In genomic region chr5:120590356-120591010, GRCm38 (mm10) we compare ENCODE assay signal across 11 mouse cellular contexts. TPM values are rescaled to one million over a fixed set of nuclear protein-coding genes. Genes with fewer than 3 reads are reported as not detected.
DNase-seq lines count a peak whose midpoint lies in the region; ATAC-seq lines count a peak whose summit lies in the region.
"Had no signal": no experiment of that assay in that cellular context is flagged by ENCODE, and none has a peak within 500 bp of the region (broad histone marks: within the 10 kb centered on the region; RNA-seq: fewer than 3 reads in every experiment).

No protein-coding gene starts in this region.

- WGBS in hindbrain, embryonic 10.5 days, result 75% methylated on average over 16 of the region's 16 CpGs
- WGBS in hindbrain, embryonic 13.5 days, result 78% methylated on average over 16 of the region's 16 CpGs
- 72% methylated on average over 16 of the region's 16 CpGs for WGBS in midbrain, embryonic 13.5 days

- H3K9me3 ChIP-seq in hindbrain, embryonic 10.5 days, result no peaks in the 10 kb centered on the region
- no peaks in the 10 kb centered on the region for H3K9me3 ChIP-seq in hindbrain, embryonic 13.5 days
- H3K9me3 ChIP-seq in midbrain, embryonic 13.5 days, result no peaks in the 10 kb centered on the region
- H3K9me3 ChIP-seq: embryonic facial prominence, embryonic 12.5 days had no signal

- no peak overlapping the region for H3K4me3 ChIP-seq in hindbrain, embryonic 10.5 days
- H3K4me3 ChIP-seq in hindbrain, embryonic 13.5 days, result no peak overlapping the region
- H3K4me3 ChIP-seq in midbrain, embryonic 13.5 days (replicated peaks), result no peak overlapping the region
- H3K4me3 ChIP-seq: embryonic facial prominence, embryonic 12.5 days had no signal

- no peak for ATAC-seq in hindbrain, embryonic 13.5 days (ENCODE audit: low FRiP score)
- ATAC-seq in midbrain, embryonic 13.5 days, result no peak

- no peaks in the 10 kb centered on the region; the same call in 1 of the 2 replicates for H3K27me3 ChIP-seq in hindbrain, embryonic 10.5 days (ENCODE audit: insufficient read depth, poor library complexity, severe bottlenecking)
- H3K27me3 ChIP-seq in hindbrain, embryonic 13.5 days, result no peaks in the 10 kb centered on the region
- peaks cover 17% of the 10 kb centered on the region for H3K27me3 ChIP-seq in midbrain, embryonic 13.5 days
- H3K27me3 ChIP-seq: embryonic facial prominence, embryonic 12.5 days had no signal

- H3K4me2 ChIP-seq in hindbrain, embryonic 13.5 days, result no peak overlapping the region
- no peak overlapping the region for H3K4me2 ChIP-seq in midbrain, embryonic 13.5 days (replicated peaks)
- H3K4me2 ChIP-seq: embryonic facial prominence, embryonic 12.5 days had no signal

- DNase-seq in hindbrain, embryonic 10.5 days (ENCODE audit: low spot score), result peak; percentile 20
- DNase-seq in right cerebral cortex, postnatal 14 days, result peak; percentile 49
- no peak for DNase-seq in right cerebral cortex, adult 2 months (ENCODE audit: low spot score in 2 of 2)
- DNase-seq in T-cell, adult 2 months (ENCODE audit: low spot score), result peak; percentile 61
- DNase-seq in natural killer cell, adult 2 months (ENCODE audit: low spot score in 2 of 2), result peak; percentile 51 to 60
- DNase-seq in cerebellum, postnatal 36 days, result no peak
- DNase-seq: right cerebral cortex, postnatal 4 days had no signal

- H3K9ac ChIP-seq in hindbrain, embryonic 13.5 days, result no peak overlapping the region
- H3K9ac ChIP-seq in midbrain, embryonic 13.5 days (replicated peaks), result no peak overlapping the region
- H3K9ac ChIP-seq: embryonic facial prominence, embryonic 12.5 days had no signal

- H3K4me1 ChIP-seq in hindbrain, embryonic 10.5 days (replicated peaks), result peaks cover 36% of the 10 kb centered on the region
- H3K4me1 ChIP-seq in hindbrain, embryonic 13.5 days (replicated peaks), result peaks cover 29% of the 10 kb centered on the region
- H3K4me1 ChIP-seq in midbrain, embryonic 13.5 days (replicated peaks), result peaks cover 28% of the 10 kb centered on the region

- H3K27ac ChIP-seq in hindbrain, embryonic 10.5 days, result no peak overlapping the region
- H3K27ac ChIP-seq in hindbrain, embryonic 13.5 days, result no peak overlapping the region
- no peak overlapping the region for H3K27ac ChIP-seq in midbrain, embryonic 13.5 days
- H3K27ac ChIP-seq: embryonic facial prominence, embryonic 12.5 days had no signal

- H3K36me3 ChIP-seq in hindbrain, embryonic 10.5 days, result no peaks in the 10 kb centered on the region
- peaks cover 2% of the 10 kb centered on the region; the same call in 1 of the 2 replicates for H3K36me3 ChIP-seq in hindbrain, embryonic 13.5 days
- H3K36me3 ChIP-seq in midbrain, embryonic 13.5 days, result no peaks in the 10 kb centered on the region
- H3K36me3 ChIP-seq: embryonic facial prominence, embryonic 12.5 days had no signal

RNA-seq across cellular contexts. Expression of gene Iqcd, which starts 1.7 kb away (rescaled TPM):
- polyA plus RNA-seq in hindbrain, embryonic 10.5 days (2016; fragmentation: Nextera tagmentation; extraction: Ambion mirVana), result 1.3 and 2.8 TPM in 2 replicates
- polyA plus RNA-seq in hindbrain, embryonic 13.5 days (2015; fragmentation: Nextera tagmentation; extraction: Ambion mirVana), result 2.4 and 2.6 TPM in 2 replicates
- polyA plus RNA-seq in midbrain, embryonic 13.5 days (2015; fragmentation: Nextera tagmentation; extraction: Ambion mirVana), result 1.4 and 2.0 TPM in 2 replicates

RNA-seq across cellular contexts. Expression of gene Tpcn1, which starts 2.0 kb away (rescaled TPM):
- 12.5 and 12.9 TPM in 2 replicates for polyA plus RNA-seq in hindbrain, embryonic 10.5 days (2016; fragmentation: Nextera tagmentation; extraction: Ambion mirVana)
- 18.2 and 18.7 TPM in 2 replicates for polyA plus RNA-seq in hindbrain, embryonic 13.5 days (2015; fragmentation: Nextera tagmentation; extraction: Ambion mirVana)
- polyA plus RNA-seq in midbrain, embryonic 13.5 days (2015; fragmentation: Nextera tagmentation; extraction: Ambion mirVana), result 12.6 and 15.6 TPM in 2 replicates

RNA-seq across cellular contexts. Expression of gene Rita1, which starts 21.9 kb away (rescaled TPM):
- polyA plus RNA-seq in hindbrain, embryonic 10.5 days (2016; fragmentation: Nextera tagmentation; extraction: Ambion mirVana), result 19.0 and 19.6 TPM in 2 replicates
- polyA plus RNA-seq in hindbrain, embryonic 13.5 days (2015; fragmentation: Nextera tagmentation; extraction: Ambion mirVana), result 26.2 TPM in 2 replicates
- polyA plus RNA-seq in midbrain, embryonic 13.5 days (2015; fragmentation: Nextera tagmentation; extraction: Ambion mirVana), result 23.0 and 23.9 TPM in 2 replicates

RNA-seq across cellular contexts. Expression of gene Ddx54, which starts 22.1 kb away (rescaled TPM):
- polyA plus RNA-seq in hindbrain, embryonic 10.5 days (2016; fragmentation: Nextera tagmentation; extraction: Ambion mirVana), result 62.2 and 64.7 TPM in 2 replicates
- 44.0 and 47.7 TPM in 2 replicates for polyA plus RNA-seq in hindbrain, embryonic 13.5 days (2015; fragmentation: Nextera tagmentation; extraction: Ambion mirVana)
- 43.9 and 44.3 TPM in 2 replicates for polyA plus RNA-seq in midbrain, embryonic 13.5 days (2015; fragmentation: Nextera tagmentation; extraction: Ambion mirVana)

RNA-seq across cellular contexts. Expression of gene Cfap73, which starts 43.6 kb away (rescaled TPM):
- polyA plus RNA-seq in hindbrain, embryonic 10.5 days (2016; fragmentation: Nextera tagmentation; extraction: Ambion mirVana), result 0.85 TPM in 1 of 2 replicates, not detected in the other
- polyA plus RNA-seq in hindbrain, embryonic 13.5 days (2015; fragmentation: Nextera tagmentation; extraction: Ambion mirVana), result 0.28 and 0.49 TPM in 2 replicates
- polyA plus RNA-seq in midbrain, embryonic 13.5 days (2015; fragmentation: Nextera tagmentation; extraction: Ambion mirVana), result not detected in 2 replicates
- polyA plus RNA-seq: embryonic facial prominence, embryonic 12.5 days; heart, embryonic 14.5 days had no signal

Comparison
In these comparisons a context has a peak if more than half of its experiments do, and no peak if none do; other contexts are left out.
1. DNase-seq: peak in hindbrain, embryonic 10.5 days (single experiment), right cerebral cortex, postnatal 14 days (single experiment), T-cell, adult 2 months (single experiment) and natural killer cell, adult 2 months (2 of 2); none in right cerebral cortex, adult 2 months (0 of 2) and cerebellum, postnatal 36 days (0 of 2).